Comparison of ENCODE assay signal across 19 mouse cellular contexts in the genomic region with DNA sequence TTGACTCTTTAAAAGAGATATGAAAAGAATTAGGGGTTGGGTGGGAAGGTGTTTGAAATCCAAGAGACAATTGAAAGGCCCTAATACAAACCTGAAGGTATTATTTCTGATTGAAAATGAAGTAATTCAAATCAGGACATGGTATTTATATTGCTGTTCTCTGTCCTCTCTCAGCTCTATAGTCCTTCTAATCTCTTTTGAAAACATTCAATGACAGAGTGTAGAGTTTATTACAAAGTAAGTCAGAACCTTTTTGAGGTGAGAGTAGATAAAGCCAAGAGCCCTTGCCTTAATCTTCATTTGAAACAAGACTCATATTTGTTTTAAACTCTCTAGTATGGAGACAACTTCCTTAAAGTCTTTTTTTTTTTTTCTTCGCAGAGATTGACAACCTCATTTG.
DNase-seq lines count a peak whose midpoint lies in the region; ATAC-seq and TF ChIP-seq lines count a peak whose summit lies in the region.
"Had no signal": no experiment of that assay in that cellular context is flagged by ENCODE, and none has a peak within 500 bp of the region (broad histone marks: within the 10 kb centered on the region; RNA-seq: fewer than 3 reads in every experiment).

No protein-coding gene starts in this region.

- H3K27ac ChIP-seq in intestine, embryonic 15.5 days = no peak overlapping the region
- no peak overlapping the region for H3K27ac ChIP-seq in intestine, postnatal 0 days (ENCODE audit: low read depth, low read length)
- no peak overlapping the region for H3K27ac ChIP-seq in intestine, embryonic 16.5 days (ENCODE audit: low read length)

- no peaks in the 10 kb centered on the region for H3K36me3 ChIP-seq in intestine, embryonic 15.5 days
- no peaks in the 10 kb centered on the region for H3K36me3 ChIP-seq in intestine, postnatal 0 days (ENCODE audit: control insufficient read depth, insufficient read depth)
- H3K36me3 ChIP-seq in intestine, embryonic 16.5 days (ENCODE audit: control insufficient read depth, insufficient read depth, low read length) = no peaks in the 10 kb centered on the region
- H3K36me3 ChIP-seq: G1E had no signal

- no peak for TF ChIP-seq CTCF in intestine, postnatal 0 days (IDR thresholded peaks at IDR 0.05; ENCODE audit: low read depth)

- no peaks in the 10 kb centered on the region for H3K4me1 ChIP-seq in intestine, embryonic 15.5 days (replicated peaks)
- H3K4me1 ChIP-seq in intestine, postnatal 0 days (replicated peaks; ENCODE audit: control insufficient read depth, insufficient read depth, low read length) = no peaks in the 10 kb centered on the region
- H3K4me1 ChIP-seq in intestine, embryonic 16.5 days (ENCODE audit: control insufficient read depth, insufficient read depth, low read length) = no peaks in the 10 kb centered on the region

- DNase-seq in heart, adult 8-10 months (ENCODE audit: low spot score) = no peak
- DNase-seq: adrenal gland, adult 2 months; adrenal gland, adult 8-10 months; adrenal gland, postnatal 10 days; adrenal gland, postnatal 14 days; adrenal gland, postnatal 25 days; adrenal gland, postnatal 36 days; B cell, adult 2 months; cerebellum, adult 11 months; cerebellum, adult 11-12 months; cerebellum, adult 18-20 months had no signal

- H3K9ac ChIP-seq in intestine, embryonic 15.5 days = no peak overlapping the region
- H3K9ac ChIP-seq in intestine, postnatal 0 days (ENCODE audit: low read depth, low read length) = no peak overlapping the region
- H3K9ac ChIP-seq in intestine, embryonic 16.5 days (ENCODE audit: low read depth, low read length) = no peak overlapping the region

- H3K27me3 ChIP-seq in intestine, embryonic 15.5 days (replicated peaks) = no peaks in the 10 kb centered on the region
- H3K27me3 ChIP-seq in intestine, postnatal 0 days (replicated peaks; ENCODE audit: control insufficient read depth, insufficient read depth, low read length) = no peaks in the 10 kb centered on the region
- no peaks in the 10 kb centered on the region for H3K27me3 ChIP-seq in intestine, embryonic 16.5 days (replicated peaks; ENCODE audit: control insufficient read depth, insufficient read depth, low read length)
- H3K27me3 ChIP-seq: CH12.LX had no signal

- no peak overlapping the region for H3K4me3 ChIP-seq in intestine, embryonic 15.5 days (replicated peaks)
- no peak overlapping the region for H3K4me3 ChIP-seq in intestine, postnatal 0 days (ENCODE audit: low read depth, low read length)
- H3K4me3 ChIP-seq in intestine, embryonic 16.5 days (ENCODE audit: low read length) = no peak overlapping the region

- 83% methylated on average over 1 of the region's 1 CpGs for WGBS in intestine, embryonic 15.5 days
- WGBS in intestine, postnatal 0 days = 76% methylated on average over 1 of the region's 1 CpGs
- 91% methylated on average over 1 of the region's 1 CpGs for WGBS in intestine, embryonic 16.5 days

- no peaks in the 10 kb centered on the region for H3K9me3 ChIP-seq in intestine, embryonic 15.5 days
- H3K9me3 ChIP-seq in intestine, postnatal 0 days (ENCODE audit: control insufficient read depth) = no peaks in the 10 kb centered on the region
- H3K9me3 ChIP-seq in intestine, embryonic 16.5 days (ENCODE audit: control insufficient read depth, low read length) = no peaks in the 10 kb centered on the region

- 0 out of 2 replicates have a peak, but pooled peaks have one; percentile 55 for ATAC-seq in intestine, embryonic 15.5 days
- ATAC-seq in intestine, postnatal 0 days = no peak
- ATAC-seq in intestine, embryonic 16.5 days = peak; percentile 64
- ATAC-seq: activated CD4-positive, CD25-positive, alpha-beta regulatory T cell, adult 4 months; CD4-positive, CD25-positive, alpha-beta regulatory T cell, adult 4 months; Patski had no signal

- no peak overlapping the region for H3K4me2 ChIP-seq in intestine, embryonic 15.5 days (replicated peaks)
- no peak overlapping the region for H3K4me2 ChIP-seq in intestine, postnatal 0 days (replicated peaks; ENCODE audit: low read depth)
- no peak overlapping the region for H3K4me2 ChIP-seq in intestine, embryonic 16.5 days (ENCODE audit: low read depth, low read length)
